Mouse (Mus musculus) bone marrow, adult 2 months (tissue): ENCODE results near the gene Cops2.

Source experiments
- CTCF ChIP-seq: fragments of 200-500 bp; IDR thresholded peaks from 2 replicates; pipeline ENCODE4 v1.5.1; 2011; ENCODE audit warnings: low read length, control low read depth; ENCODE audit not compliant: control insufficient read depth, insufficient read depth
- POLR2A ChIP-seq: fragments of 200-500 bp; IDR thresholded peaks from 2 replicates; pipeline ENCODE4 v1.6.1; 2011; ENCODE audit warnings: low read depth, mild to moderate bottlenecking, control low read depth, low read length, borderline replicate concordance; ENCODE audit not compliant: control insufficient read depth

GRCm38 (mm10) chr2:125813972-125814595 is 44.9 kb downstream of the Cops2 start:
- TF ChIP-seq POLR2A (no peak), CTCF (no peak)
